Mouse (Mus musculus) hindbrain, embryonic 11.5 days (tissue): Measurements from ENCODE around the gene Ano10. TPM values are rescaled to one million over a fixed set of nuclear protein-coding genes. Genes with fewer than 3 reads are reported as not detected.

Experiments
- ATAC-seq: fragments of 200-750 bp; cut with Nextera tagmentation; 2 replicates; pipeline ENCODE4 v1.8.0; 2017; ENCODE audit warnings: mild to moderate bottlenecking, moderate TSS enrichment, moderate library complexity; ENCODE audit not compliant: low FRiP score
- DNase-seq: peaks from one replicate; pipeline ENCODE4 v3.0.0-alpha.2; 2015; ENCODE audit warnings: low spot score
- H3K27ac ChIP-seq: fragments of 300-500 bp; sonication (generic); 2 replicates; pipeline ENCODE4 v1.5.1; 2014; ENCODE audit warnings: mild to moderate bottlenecking, low read depth, low read length
- H3K27me3 ChIP-seq: fragments of 300-500 bp; sonication (generic); 2 replicates; pipeline ENCODE4 v1.6.1; 2014; ENCODE audit warnings: mild to moderate bottlenecking, low read length, moderate library complexity, mixed read lengths; ENCODE audit not compliant: control insufficient read depth, insufficient read depth
- H3K36me3 ChIP-seq: fragments of 300-500 bp; sonication (generic); 2 replicates; pipeline ENCODE4 v1.6.1; 2014; ENCODE audit warnings: mild to moderate bottlenecking, low read length, moderate library complexity, mixed read lengths; ENCODE audit not compliant: control insufficient read depth, insufficient read depth
- H3K4me1 ChIP-seq: fragments of 300-500 bp; sonication (generic); replicated peaks from 2 replicates; pipeline ENCODE4 v1.6.1; 2014; ENCODE audit warnings: low read length, mixed read lengths; ENCODE audit not compliant: control insufficient read depth, insufficient read depth
- H3K4me2 ChIP-seq: fragments of 300-500 bp; sonication (generic); replicated peaks from 2 replicates; pipeline ENCODE4 v1.6.1; 2014; ENCODE audit warnings: mild to moderate bottlenecking, low read depth, low read length
- H3K4me3 ChIP-seq: fragments of 300-500 bp; sonication (generic); 2 replicates; pipeline ENCODE4 v1.5.1; 2014; ENCODE audit warnings: low read depth, low read length
- H3K9ac ChIP-seq: fragments of 300-500 bp; sonication (generic); 2 replicates; pipeline ENCODE4 v1.6.1; 2014; ENCODE audit warnings: low read depth, low read length
- H3K9me3 ChIP-seq: fragments of 300-500 bp; sonication (generic); 2 replicates; pipeline ENCODE4 v1.6.1; 2016; ENCODE audit warnings: low read length; ENCODE audit not compliant: control insufficient read depth
- WGBS: fragments of 180-500 bp; shearing (Covaris S2); extraction: QIAGEN DNeasy Blood & Tissue Kit; methylation state at CpG from one replicate; pipeline ENCODE4 v1.1.7; 2014; 5-methylcytosine and 5-hydroxymethylcytosine counted together
- polyA plus RNA-seq: library from polyadenylated mRNA; unstranded; fragments of >200 nt; fragmentation: Nextera tagmentation; extraction: Ambion mirVana; gene quantifications from 2 replicates; pipeline ENCODE4 v1.2.1, GENCODE M21; 2014

The Ano10 gene
- polyA plus RNA-seq, 1 experiment from 2014 or later: 52.5 TPM

- H3K36me3 ChIP-seq: no peaks in the 10 kb centered on the region
These were observed 158.9 kb downstream of the Ano10 start for GRCm38 (mm10) chr9:122135095-122135884.

DNA sequence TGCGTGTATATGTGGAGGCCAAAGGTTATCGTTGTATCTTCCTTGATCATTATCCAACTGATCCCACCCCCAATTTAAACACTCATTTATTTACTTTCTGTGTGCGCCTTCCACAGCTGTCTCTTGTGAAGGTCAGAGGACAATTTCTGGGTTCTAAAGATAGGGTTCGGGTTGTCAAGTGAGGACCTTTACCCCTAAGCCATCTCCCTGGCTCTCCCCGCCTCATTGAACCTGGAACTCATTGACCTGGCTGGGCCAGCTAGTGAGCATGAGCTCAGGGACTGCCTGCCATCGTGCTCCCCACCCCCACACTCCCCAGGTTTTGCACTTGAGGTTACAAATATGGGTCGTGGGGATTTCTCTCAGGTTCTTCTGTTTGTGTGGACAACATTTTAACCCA lies 162.1 kb downstream of the Ano10 start:
- no peak overlapping the region for H3K9ac ChIP-seq
- ATAC-seq (no peak), DNase-seq (no peak)
- H3K4me1 ChIP-seq: no peaks in the 10 kb centered on the region
- H3K27ac ChIP-seq: no peak overlapping the region
- H3K9me3 ChIP-seq: no peaks in the 10 kb centered on the region
- no peaks in the 10 kb centered on the region for H3K27me3 ChIP-seq
- H3K4me3 ChIP-seq: no peak overlapping the region
- H3K4me2 ChIP-seq: no peak overlapping the region
- WGBS: 79% methylated on average over 7 of the region's 7 CpGs
- no peaks in the 10 kb centered on the region for H3K36me3 ChIP-seq

More at GRCm38 (mm10) chr9:122135095-122135884, 158.9 kb downstream of the Ano10 start:
- Histone ChIP-seq H3K9me3 (no peaks in the 10 kb centered on the region), H3K4me2 (no peak overlapping the region), H3K4me1 (no peaks in the 10 kb centered on the region), H3K9ac (no peak overlapping the region), H3K4me3 (no peak overlapping the region), H3K27me3 (no peaks in the 10 kb centered on the region), H3K27ac (no peak overlapping the region)
- WGBS: 69% methylated on average over 1 of the region's 1 CpGs
- ATAC-seq (no peak), DNase-seq (no peak)

- Histone ChIP-seq H3K4me2 (no peak overlapping the region), H3K4me3 (no peak overlapping the region), H3K4me1 (no peaks in the 10 kb centered on the region), H3K36me3 (no peaks in the 10 kb centered on the region), H3K27me3 (no peaks in the 10 kb centered on the region), H3K9me3 (no peaks in the 10 kb centered on the region), H3K27ac (no peak overlapping the region), H3K9ac (no peak overlapping the region)
- no peak for DNase-seq
- no peak for ATAC-seq
- 44% methylated on average over 3 of the region's 3 CpGs for WGBS
These were observed 163.6 kb downstream of the Ano10 start for GRCm38 (mm10) chr9:122130666-122131065.

- Histone ChIP-seq H3K36me3 (no peaks in the 10 kb centered on the region), H3K27me3 (no peaks in the 10 kb centered on the region), H3K4me2 (no peak overlapping the region), H3K4me3 (no peak overlapping the region), H3K27ac (no peak overlapping the region), H3K9ac (no peak overlapping the region), H3K9me3 (no peaks in the 10 kb centered on the region), H3K4me1 (no peaks in the 10 kb centered on the region)
- WGBS: 78% methylated on average over 5 of the region's 5 CpGs
- DNase-seq (no peak), ATAC-seq (no peak)
These were observed 165.5 kb downstream of the Ano10 start for GRCm38 (mm10) chr9:122128686-122129085.

- no peaks in the 10 kb centered on the region for H3K27me3 ChIP-seq
- no peak overlapping the region for H3K4me2 ChIP-seq
- H3K4me3 ChIP-seq: no peak overlapping the region
- H3K9me3 ChIP-seq: no peaks in the 10 kb centered on the region
- no peak for DNase-seq
- H3K36me3 ChIP-seq: no peaks in the 10 kb centered on the region
- no peak overlapping the region for H3K9ac ChIP-seq
- 62% methylated on average over 3 of the region's 3 CpGs for WGBS
- ATAC-seq: no peak
- H3K27ac ChIP-seq: no peak overlapping the region
- H3K4me1 ChIP-seq: no peaks in the 10 kb centered on the region
These were observed 166.9 kb downstream of the Ano10 start for GRCm38 (mm10) chr9:122127271-122127785.

DNA sequence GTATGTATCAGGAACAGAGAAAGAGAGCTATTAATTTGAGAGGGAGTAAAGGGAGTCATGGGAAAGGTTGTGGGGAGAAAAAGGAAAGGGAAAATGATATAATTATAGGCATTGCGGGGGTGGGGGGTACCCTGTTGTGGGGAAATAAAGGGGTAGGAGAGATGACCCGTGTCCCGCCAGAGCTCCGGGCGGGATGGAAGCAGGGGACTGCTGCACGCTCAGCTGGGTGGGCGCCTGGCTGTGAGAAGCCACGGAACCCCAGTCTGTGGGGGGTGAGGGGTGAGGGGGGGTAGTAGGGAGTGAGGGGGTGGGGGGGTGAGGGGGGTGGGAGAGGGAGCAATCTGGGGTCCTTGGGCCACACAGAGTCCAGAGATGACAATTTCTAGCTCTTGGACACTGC lies 167.4 kb downstream of the Ano10 start:
- Histone ChIP-seq H3K4me2 (no peak overlapping the region), H3K9me3 (no peaks in the 10 kb centered on the region), H3K4me3 (no peak overlapping the region), H3K36me3 (no peaks in the 10 kb centered on the region), H3K4me1 (no peaks in the 10 kb centered on the region), H3K9ac (no peak overlapping the region), H3K27me3 (no peaks in the 10 kb centered on the region), H3K27ac (no peak overlapping the region)
- ATAC-seq (no peak), DNase-seq (no peak)
- WGBS: 72% methylated on average over 5 of the region's 8 CpGs

Other genes with a start within 250 kb of the Ano10 start
- 22.0 and 24.3 TPM in 2 replicates for gene Snrk, start 177.2 kb downstream of the Ano10 start, polyA plus RNA-seq
- gene Abhd5, start 57.2 kb upstream of the Ano10 start, polyA plus RNA-seq: 21.9 and 23.7 TPM in 2 replicates